Mouse (Mus musculus) left cerebral cortex, postnatal 4 days (tissue): ENCODE results near the gene Actr5. TPM values are rescaled to one million over a fixed set of nuclear protein-coding genes. Genes with fewer than 3 reads are reported as not detected.

ENCODE experiments used
- DNase-seq: peaks from one replicate; pipeline ENCODE4 v3.0.0-alpha.2; 2022
- intact Hi-C: fragments of 180-260 bp; cut with DNase I; formaldehyde crosslinking; loops from one replicate; pipeline ENCODE4 v1.15.1; 2025
- microRNA-seq: library from miRNA; unstranded; fragments of <30 nt; microRNA quantifications from one replicate; pipeline ENCODE4 v1.2.0, GENCODE M21; 2022
- total RNA-seq, 2 experiments: library from RNA; stranded (reverse); gene quantifications; 2 replicates each; pipeline ENCODE4 v1.2.3; 2021

The Actr5 gene
- total RNA-seq, 2 experiments from 2014 or later, result 14.3 to 15.5 TPM

DNA sequence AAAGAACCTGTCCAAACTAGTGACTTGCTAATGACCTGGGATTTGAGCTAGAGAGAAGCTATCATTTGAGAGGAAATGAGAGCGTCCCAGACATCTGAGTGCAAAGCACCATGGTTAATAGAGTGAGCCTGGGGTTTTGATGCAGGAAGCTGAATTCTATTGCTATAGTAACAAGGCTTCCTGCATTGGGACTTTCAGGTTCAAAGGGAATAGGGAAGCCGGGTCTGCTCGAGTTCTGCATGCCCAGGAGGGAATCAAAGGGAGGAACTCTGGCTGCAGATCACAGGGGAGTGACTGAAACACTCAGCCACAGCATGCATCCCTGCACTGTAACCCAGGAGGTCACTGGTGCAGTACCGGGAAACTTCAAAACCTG, 58.3 kb downstream of the Actr5 start:
- intact Hi-C loops, result no loop called here
- DNase-seq, result no peak

DNA sequence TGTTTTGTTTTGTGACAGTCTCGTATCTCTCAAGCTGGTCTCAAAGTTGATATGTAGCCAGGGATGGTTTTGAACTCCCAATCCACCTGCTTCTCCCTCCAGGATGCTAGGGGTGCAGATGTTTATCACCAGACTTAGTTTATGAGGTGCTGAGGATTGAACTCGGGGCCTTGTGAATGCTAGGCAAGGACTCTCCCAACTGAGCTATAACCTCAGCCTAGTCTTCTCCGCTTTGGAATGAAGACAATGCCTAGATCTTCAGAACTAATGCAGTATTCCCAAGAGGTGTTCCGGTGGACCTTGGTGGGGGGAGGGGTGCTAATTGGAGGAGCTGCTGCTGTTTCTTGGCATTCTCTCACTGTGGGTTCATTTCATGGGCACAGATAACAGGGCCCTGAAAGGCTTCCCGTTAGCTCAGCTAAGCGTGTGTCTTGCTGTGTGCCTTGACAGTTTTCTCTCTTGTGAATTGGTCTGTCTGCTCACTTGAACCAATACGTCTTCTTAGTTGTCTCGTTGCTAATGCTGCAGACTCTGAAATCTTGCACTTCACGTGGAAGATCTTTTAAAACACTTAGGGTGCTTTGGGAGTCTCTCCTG, 59.7 kb downstream of the Actr5 start:
- intact Hi-C loops, result no loop called here
- no peak for DNase-seq

DNA sequence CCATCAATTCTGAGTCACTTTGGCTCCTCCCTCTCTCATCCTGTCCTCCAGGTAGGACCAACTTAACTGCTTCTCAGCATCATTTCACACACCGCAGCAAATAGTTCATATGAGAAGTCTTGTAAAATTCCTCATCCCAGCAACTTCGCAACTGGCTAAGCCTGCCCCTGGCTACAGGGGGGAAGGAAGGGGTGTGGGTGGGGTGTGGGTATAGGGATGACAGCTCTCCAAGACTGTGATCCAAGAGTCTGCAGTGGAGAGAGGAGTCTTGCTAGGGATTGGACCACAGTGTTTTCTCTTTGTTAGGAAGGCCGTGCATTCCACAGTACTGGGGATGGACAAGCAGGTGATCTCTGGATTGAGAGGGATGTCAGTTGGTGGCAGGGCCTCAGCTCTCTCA, 60.2 kb downstream of the Actr5 start:
- no peak for DNase-seq
- intact Hi-C loops, result no loop called here

DNA sequence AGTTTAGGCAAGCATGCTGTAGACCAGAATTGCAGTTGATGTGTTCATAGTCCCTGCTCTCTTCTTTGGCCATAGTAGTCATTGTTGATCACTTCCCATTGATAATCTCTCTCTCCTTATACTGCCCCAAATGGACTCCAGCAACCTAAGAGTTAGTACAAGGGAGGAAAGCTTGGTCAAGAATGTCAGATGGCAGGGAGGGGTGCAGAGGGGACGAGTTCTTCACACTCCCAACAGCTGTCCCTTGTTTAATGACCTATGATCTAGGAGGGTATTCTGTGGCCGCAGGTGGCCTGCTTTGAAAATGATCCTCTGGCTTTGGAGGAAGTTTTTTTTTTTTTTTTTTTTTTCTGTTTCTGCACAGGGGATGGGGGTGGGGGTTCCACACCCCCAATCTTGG, 61.7 kb downstream of the Actr5 start:
- no peak for DNase-seq
- intact Hi-C loops, result no loop called here

DNA sequence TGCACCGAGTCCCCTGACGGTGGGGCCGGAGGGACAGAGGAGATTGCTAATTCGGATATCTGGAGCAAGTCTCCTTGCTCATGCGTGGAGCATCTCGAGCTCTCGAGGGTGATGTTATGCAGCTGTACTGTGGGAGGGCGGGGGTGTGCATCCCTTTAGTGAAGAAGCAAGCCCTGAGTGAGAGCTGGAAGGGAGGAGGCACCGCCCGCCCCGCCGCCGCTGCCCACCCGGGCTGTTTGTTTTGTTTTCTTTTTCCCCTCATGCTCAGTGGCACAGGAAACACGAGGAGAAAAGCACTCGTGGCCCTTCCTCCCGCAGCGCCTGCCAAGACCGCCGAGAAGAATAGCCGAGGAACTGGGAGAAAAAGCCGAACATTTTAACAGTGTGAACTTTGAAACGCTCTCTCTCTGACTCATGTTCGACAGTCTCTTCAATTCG, 63.1 kb downstream of the Actr5 start:
- intact Hi-C loops, result no loop called here
- DNase-seq, result no peak

Small RNA genes within 50 kb of the gene (microRNA-seq; reads per million reads assigned to microRNA genes)
- 6.0 reads per million, percentile 15 among the genes with 10 or more reads in this experiment for gene Mir3474

Other genes with a start within 250 kb of the Actr5 start
- gene Snhg11, start 249.2 kb upstream of the Actr5 start, total RNA-seq, result 100 to 1,000 TPM; 275 to 360 TPM
- gene Ralgapb, start 215.0 kb upstream of the Actr5 start, total RNA-seq, result 10 to 100 TPM; 72.5 to 78.0 TPM
- gene Adig, start 122.3 kb upstream of the Actr5 start, total RNA-seq, result not detected
- gene Arhgap40, start 112.1 kb upstream of the Actr5 start, total RNA-seq, result under 1 TPM in 1 of 2 experiments, not detected in 1; 0.56 TPM
- gene Slc32a1, start 14.1 kb upstream of the Actr5 start, total RNA-seq, result 10 to 100 TPM; 41.8 to 59.9 TPM
- gene Ppp1r16b, start 40.5 kb downstream of the Actr5 start, total RNA-seq, result 10 to 100 TPM; 50.2 to 51.0 TPM
- 1 to 10 TPM; 2.7 to 3.3 TPM for gene Fam83d, start 143.2 kb downstream of the Actr5 start, total RNA-seq
- gene Dhx35, start 169.9 kb downstream of the Actr5 start, total RNA-seq, result 10 to 100 TPM; 23.7 to 24.3 TPM